Mouse (Mus musculus): ENCODE results near the gene Lrch3.

GRCm38 (mm10) chr16:33015986-33016385, 102.1 kb downstream of the Lrch3 start:
- no peak for TF ChIP-seq CTCF (IDR thresholded peaks at IDR 0.05; ENCODE audit: borderline replicate concordance, insufficient read depth, low read depth, low read length)
- TF ChIP-seq POLR2A (IDR thresholded peaks at IDR 0.05; ENCODE audit: borderline replicate concordance, insufficient read depth, low read length) = no peak
